Mouse (Mus musculus) embryonic facial prominence, embryonic 14.5 days (tissue): Measurements from ENCODE around the gene Olfr1045. TPM values are rescaled to one million over a fixed set of nuclear protein-coding genes. Genes with fewer than 3 reads are reported as not detected.

Source experiments
- ATAC-seq: fragments of 200-750 bp; cut with Nextera tagmentation; 2 replicates; pipeline ENCODE4 v1.8.0; 2017; ENCODE audit warnings: low read depth, moderate number of reproducible peaks, moderate TSS enrichment
- DNase-seq: peaks from one replicate; pipeline ENCODE4 v3.0.0-alpha.2; 2015; ENCODE audit warnings: low spot score
- H3K27ac ChIP-seq: fragments of 300-500 bp; sonication (generic); replicated peaks from 2 replicates; pipeline ENCODE4 v1.5.1; 2014; ENCODE audit warnings: low read depth, mild to moderate bottlenecking, low read length, moderate library complexity
- H3K27me3 ChIP-seq: fragments of 300-500 bp; sonication (generic); replicated peaks from 2 replicates; pipeline ENCODE4 v1.6.1; 2014; ENCODE audit warnings: low read length; ENCODE audit not compliant: control insufficient read depth, insufficient read depth
- H3K36me3 ChIP-seq: fragments of 300-500 bp; sonication (generic); 2 replicates; pipeline ENCODE4 v1.6.1; 2014; ENCODE audit warnings: low read length, mixed read lengths; ENCODE audit not compliant: control insufficient read depth, insufficient read depth
- H3K4me1 ChIP-seq: fragments of 300-500 bp; sonication (generic); 2 replicates; pipeline ENCODE4 v1.6.1; 2014; ENCODE audit warnings: antibody characterized with exemption, low read length; ENCODE audit not compliant: control insufficient read depth, insufficient read depth
- H3K4me2 ChIP-seq: fragments of 300-500 bp; sonication (generic); 2 replicates; pipeline ENCODE4 v1.6.1; 2014; ENCODE audit warnings: low read depth, mild to moderate bottlenecking, low read length, moderate library complexity, mixed read lengths
- H3K4me3 ChIP-seq: fragments of 300-500 bp; sonication (generic); 2 replicates; pipeline ENCODE4 v1.5.1; 2014; ENCODE audit warnings: low read depth, mild to moderate bottlenecking, low read length
- H3K9ac ChIP-seq: fragments of 300-500 bp; sonication (generic); 2 replicates; pipeline ENCODE4 v1.6.1; 2014; ENCODE audit warnings: low read depth, mild to moderate bottlenecking, low read length, moderate library complexity, mixed read lengths
- H3K9me3 ChIP-seq: fragments of 300-500 bp; sonication (generic); 2 replicates; pipeline ENCODE4 v1.6.1; 2016; ENCODE audit warnings: low read length; ENCODE audit not compliant: control insufficient read depth
- WGBS: fragments of 180-500 bp; shearing (Covaris S2); extraction: QIAGEN DNeasy Blood & Tissue Kit; methylation state at CpG from one replicate; pipeline ENCODE4 v1.1.7; 2014; 5-methylcytosine and 5-hydroxymethylcytosine counted together
- polyA plus RNA-seq: library from polyadenylated mRNA; unstranded; fragments of >200 nt; fragmentation: Nextera tagmentation; extraction: Ambion mirVana; gene quantifications from 2 replicates; pipeline ENCODE4 v1.2.1, GENCODE M21; 2014

The Olfr1045 gene
- polyA plus RNA-seq, 1 experiment from 2014 or later, result not detected

DNA sequence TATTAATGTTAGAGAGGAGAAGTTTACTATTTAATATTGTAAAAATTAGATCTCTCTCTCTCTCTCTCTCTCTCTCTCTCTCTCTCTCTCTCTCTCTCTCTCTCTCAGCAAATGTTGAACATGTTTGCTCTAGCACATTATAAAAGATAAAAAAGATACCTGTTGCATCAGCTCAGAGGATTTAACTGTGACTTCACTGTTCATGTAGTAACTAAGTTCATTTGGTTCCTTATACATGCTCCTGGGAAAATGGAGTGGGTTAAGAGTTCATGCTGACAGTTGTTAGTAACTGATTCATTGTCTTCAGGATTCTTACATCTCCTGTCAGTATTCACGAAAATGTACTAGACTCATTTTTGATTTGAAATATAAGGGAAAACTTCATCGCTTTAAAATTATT is 35.4 kb downstream of the Olfr1045 start, which contains the start of gene Olfr1043:
Olfr1043 (minus strand) TSS at position 101 of the 400 bp plus-strand sequence.
- ATAC-seq (no peak), DNase-seq (no peak)
- Histone ChIP-seq H3K9ac (no peak within 1 kb of the TSS), H3K4me2 (no peak within 1 kb of the TSS), H3K27me3 (no peaks in the 10 kb centered on the region), H3K27ac (no peak within 1 kb of the TSS), H3K9me3 (no peaks in the 10 kb centered on the region), H3K36me3 (no peaks in the 10 kb centered on the region), H3K4me3 (no peak within 1 kb of the TSS), H3K4me1 (no peaks in the 10 kb centered on the region)
- WGBS, result 84% methylated on average over 2 of the region's 2 CpGs

- no peak within 1 kb of the TSS for H3K9ac ChIP-seq
- no peak within 1 kb of the TSS for H3K27ac ChIP-seq
- H3K4me3 ChIP-seq, result no peak within 1 kb of the TSS
- H3K4me2 ChIP-seq, result no peak within 1 kb of the TSS
- no peaks in the 10 kb centered on the region for H3K36me3 ChIP-seq
- DNase-seq (no peak), ATAC-seq (no peak)
- 84% methylated on average over 2 of the region's 2 CpGs for WGBS
- H3K4me1 ChIP-seq, result no peaks in the 10 kb centered on the region
- H3K9me3 ChIP-seq, result no peaks in the 10 kb centered on the region
- no peaks in the 10 kb centered on the region for H3K27me3 ChIP-seq
Observed at GRCm38 (mm10) chr2:86161738-86162137, 41.1 kb downstream of the Olfr1045 start, which contains the start of gene Olfr1042. Olfr1042 (minus strand) TSS chr2:86161838.

GRCm38 (mm10) chr2:86146632-86147031 is 56.2 kb downstream of the Olfr1045 start, which contains the start of gene Olfr1040:
Olfr1040 (minus strand) TSS chr2:86146732.
- DNase-seq, result no peak
- no peaks in the 10 kb centered on the region for H3K27me3 ChIP-seq

More at GRCm38 (mm10) chr2:86146632-86147031, 56.2 kb downstream of the Olfr1045 start, which contains the start of gene Olfr1040:
- 70% methylated on average over 1 of the region's 1 CpGs for WGBS
- H3K4me1 ChIP-seq, result no peaks in the 10 kb centered on the region
- H3K36me3 ChIP-seq, result no peaks in the 10 kb centered on the region
- no peak within 1 kb of the TSS for H3K9ac ChIP-seq
- no peak for ATAC-seq
- H3K9me3 ChIP-seq, result no peaks in the 10 kb centered on the region
- no peak within 1 kb of the TSS for H3K4me3 ChIP-seq
- H3K27ac ChIP-seq, result no peak within 1 kb of the TSS
- no peak within 1 kb of the TSS for H3K4me2 ChIP-seq

Other genes starting within 250 kb of the Olfr1045 start
- gene Olfr1029, start 229.1 kb downstream of the Olfr1045 start, polyA plus RNA-seq, result not detected in 2 replicates
- 0.07 TPM in 1 of 2 replicates, not detected in the other for gene Olfr1030, start 223.7 kb downstream of the Olfr1045 start, polyA plus RNA-seq
- gene Olfr1031, start 212.7 kb downstream of the Olfr1045 start, polyA plus RNA-seq, result 0.22 TPM in 1 of 2 replicates, not detected in the other
- gene Olfr1032, start 197.5 kb downstream of the Olfr1045 start, polyA plus RNA-seq, result not detected in 2 replicates
- gene Olfr1033, start 182.4 kb downstream of the Olfr1045 start, polyA plus RNA-seq, result 1.6 and 2.2 TPM in 2 replicates
- 0.04 TPM in 2 replicates for gene Olfr1034, start 157.1 kb downstream of the Olfr1045 start, polyA plus RNA-seq
- gene Olfr1036, start 129.0 kb downstream of the Olfr1045 start, polyA plus RNA-seq, result not detected in 2 replicates
- gene Olfr1037, start 115.6 kb downstream of the Olfr1045 start, polyA plus RNA-seq, result not detected in 2 replicates
- gene Olfr1039, start 67.1 kb downstream of the Olfr1045 start, polyA plus RNA-seq, result not detected in 2 replicates
- gene Olfr1040, start 56.3 kb downstream of the Olfr1045 start, polyA plus RNA-seq, result not detected in 2 replicates
- gene Olfr1042, start 41.2 kb downstream of the Olfr1045 start, polyA plus RNA-seq, result not detected in 2 replicates
- gene Olfr1043, start 35.5 kb downstream of the Olfr1045 start, polyA plus RNA-seq, result not detected in 2 replicates
- gene Olfr1044, start 25.2 kb downstream of the Olfr1045 start, polyA plus RNA-seq, result 0.09 TPM in 1 of 2 replicates, not detected in the other
- not detected in 2 replicates for gene Olfr52, start 17.3 kb downstream of the Olfr1045 start, polyA plus RNA-seq
- gene Olfr1046, start 16.3 kb upstream of the Olfr1045 start, polyA plus RNA-seq, result not detected in 2 replicates
- not detected in 2 replicates for gene Olfr1047, start 28.4 kb upstream of the Olfr1045 start, polyA plus RNA-seq
- 0.29 TPM in 1 of 2 replicates, not detected in the other for gene Olfr1048, start 37.3 kb upstream of the Olfr1045 start, polyA plus RNA-seq
- not detected in 2 replicates for gene Olfr1049, start 55.3 kb upstream of the Olfr1045 start, polyA plus RNA-seq
- gene Olfr1051, start 76.1 kb upstream of the Olfr1045 start, polyA plus RNA-seq, result not detected in 2 replicates
- gene Olfr1052, start 89.4 kb upstream of the Olfr1045 start, polyA plus RNA-seq, result 0.11 TPM in 1 of 2 replicates, not detected in the other
- gene Olfr1053, start 112.3 kb upstream of the Olfr1045 start, polyA plus RNA-seq, result not detected in 2 replicates
- not detected in 2 replicates for gene Olfr1054, start 132.4 kb upstream of the Olfr1045 start, polyA plus RNA-seq
- not detected in 2 replicates for gene Olfr1055, start 147.3 kb upstream of the Olfr1045 start, polyA plus RNA-seq
- 0.21 TPM in 1 of 2 replicates, not detected in the other for gene Olfr1056, start 159.5 kb upstream of the Olfr1045 start, polyA plus RNA-seq
- gene Olfr1057, start 175.4 kb upstream of the Olfr1045 start, polyA plus RNA-seq, result not detected in 2 replicates
- 0.18 and 0.22 TPM in 2 replicates for gene Olfr1058, start 185.6 kb upstream of the Olfr1045 start, polyA plus RNA-seq
- not detected in 2 replicates for gene Olfr1061, start 211.0 kb upstream of the Olfr1045 start, polyA plus RNA-seq
- gene Olfr1062, start 223.7 kb upstream of the Olfr1045 start, polyA plus RNA-seq, result 0.07 TPM in 1 of 2 replicates, not detected in the other
- gene Olfr1065, start 247.6 kb upstream of the Olfr1045 start, polyA plus RNA-seq, result 0.15 and 0.25 TPM in 2 replicates